Mouse (Mus musculus) granulocyte monocyte progenitor cell, adult 5-6 weeks (primary cell): ENCODE results near the gene Epp13. TPM values are rescaled to one million over a fixed set of nuclear protein-coding genes. Genes with fewer than 3 reads are reported as not detected.
"Not testable (repeated sequence)": the region's sequence is repeated elsewhere in the genome, so short reads cannot be mapped to it uniquely, and the experiment has no call there.

ENCODE experiments used
- ATAC-seq: replicated peaks from 2 replicates; pipeline ENCODE4 v1.8.0; 2016; ENCODE audit warnings: mild to moderate bottlenecking, moderate TSS enrichment, inconsistent platforms; ENCODE audit not compliant: poor library complexity, severe bottlenecking
- total RNA-seq, 2 experiments: library from RNA; stranded (forward) in 1 of 2; stranded (reverse) in 1 of 2; fragments of 200-712, 200-1000 nt in 1 of 2; fragments of >200 nt in 1 of 2; fragmentation: Nextera tagmentation in 1 of 2; gene quantifications; 2 replicates each; pipeline ENCODE4 v1.2.3; 2014 to 2017

The Epp13 gene
- total RNA-seq (2014; fragmentation: Nextera tagmentation) (not detected in 2 replicates), total RNA-seq (2017) (not detected in 2 replicates)

DNA sequence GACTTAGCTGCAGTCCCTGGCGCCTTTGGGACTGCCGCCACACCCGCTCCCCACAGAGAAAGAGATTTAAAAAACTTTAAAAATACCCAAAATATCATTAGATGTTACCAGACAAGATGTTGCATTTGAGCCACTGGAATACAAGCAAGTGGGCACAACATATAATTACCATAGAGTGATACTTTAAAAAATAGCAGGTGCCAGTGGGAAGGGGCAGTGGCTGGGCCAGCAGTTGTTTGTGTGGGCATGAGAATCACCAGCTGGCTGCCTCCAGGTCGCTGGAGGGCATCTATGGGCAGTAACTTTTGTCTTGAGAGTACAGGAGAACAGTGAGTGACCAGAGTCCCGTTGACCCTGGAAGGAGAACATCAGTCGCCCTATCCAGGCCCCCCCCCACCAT is at the start of gene Epp13:
Epp13 (plus strand) TSS at position 301 of the 400 bp plus-strand sequence.
- no peak for ATAC-seq

GRCm38 (mm10) chr7:6204200-6204599 is 48.3 kb upstream of the Epp13 start:
- ATAC-seq = no peak

DNA sequence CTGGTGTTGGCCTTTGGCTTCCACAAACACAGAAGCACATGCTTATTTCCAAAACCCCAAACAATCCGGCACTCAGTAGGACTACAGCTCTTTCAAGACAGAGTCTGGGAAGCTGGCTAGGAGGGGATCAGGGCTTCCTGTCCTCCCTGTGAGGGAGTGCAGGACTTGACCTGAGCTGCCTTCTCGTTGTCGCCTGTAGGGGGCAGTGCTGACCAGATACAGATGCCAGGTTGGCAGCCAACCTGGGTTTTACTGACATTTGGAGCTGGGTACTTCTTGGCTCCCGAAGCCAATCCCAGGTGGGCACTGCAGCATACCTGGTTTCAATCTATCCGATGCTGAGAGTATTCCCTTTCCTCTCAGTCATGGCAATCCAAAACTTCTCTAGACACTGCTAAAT is 39.4 kb upstream of the Epp13 start:
- ATAC-seq = 0 out of 2 replicates have a peak, but pooled peaks have one; percentile 33

- ATAC-seq = not testable (repeated sequence)
These were observed 37.8 kb upstream of the Epp13 start for GRCm38 (mm10) chr7:6214691-6215090.

DNA sequence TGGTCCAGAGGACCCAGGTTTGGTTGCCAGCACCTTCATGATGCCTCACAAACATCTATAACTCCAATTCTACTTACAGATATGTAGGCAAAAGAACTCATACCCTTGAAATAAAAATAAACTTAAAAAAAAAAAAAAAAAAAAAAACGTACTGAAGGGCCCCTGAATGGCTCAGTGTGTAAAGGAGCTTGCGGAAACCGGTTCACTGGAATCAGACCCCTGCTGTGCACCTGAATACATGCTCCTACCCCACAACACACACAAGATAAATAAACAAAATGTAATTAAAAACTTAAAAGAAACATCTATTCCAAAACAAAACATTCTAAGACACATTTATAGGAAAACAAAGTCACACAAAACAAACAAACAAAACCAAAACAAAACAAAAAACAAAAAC is 32.4 kb upstream of the Epp13 start:
- no peak for ATAC-seq

DNA sequence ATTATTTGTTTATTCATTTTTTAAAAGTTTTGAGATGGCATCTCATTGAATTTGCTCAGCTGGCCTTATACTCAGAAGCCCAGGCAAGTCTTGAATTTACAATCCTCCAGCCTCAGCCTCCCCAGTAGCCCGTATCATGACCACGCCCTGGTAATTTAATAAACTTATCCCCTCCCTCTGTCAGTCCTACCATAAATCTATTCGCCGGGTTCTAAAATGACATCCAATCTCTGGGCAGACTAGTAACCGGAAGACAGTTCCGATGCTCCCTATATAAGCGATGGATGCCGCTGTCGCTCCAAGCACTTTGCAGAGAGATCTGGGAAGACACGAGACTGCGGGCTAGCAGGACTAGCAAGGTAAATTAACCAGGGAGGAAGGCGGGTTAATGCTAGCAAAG is 30.5 kb upstream of the Epp13 start, which contains the start of gene Zscan5b:
Zscan5b (plus strand) TSS at position 301 of the 400 bp plus-strand sequence.
- no peak for ATAC-seq

DNA sequence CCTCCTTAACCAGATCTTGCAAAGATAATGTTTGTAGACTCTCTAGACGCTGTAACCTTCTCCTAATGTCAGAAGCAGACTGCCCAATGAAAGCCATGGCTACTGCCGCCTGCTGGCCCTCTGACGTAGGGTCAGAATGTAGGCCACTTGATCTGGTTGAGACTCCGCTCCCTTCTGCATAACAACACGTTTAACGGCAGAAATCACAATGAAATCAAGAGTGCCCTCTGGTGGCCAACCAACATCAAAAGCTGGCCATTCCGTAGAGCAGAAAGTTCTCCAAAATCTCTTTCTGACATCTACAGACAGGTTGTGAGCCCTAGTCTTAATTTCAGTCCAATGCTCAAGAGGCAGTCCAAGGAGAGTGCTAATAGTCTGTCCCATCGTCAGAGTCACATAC is 24.0 kb upstream of the Epp13 start:
- not testable (repeated sequence) for ATAC-seq

DNA sequence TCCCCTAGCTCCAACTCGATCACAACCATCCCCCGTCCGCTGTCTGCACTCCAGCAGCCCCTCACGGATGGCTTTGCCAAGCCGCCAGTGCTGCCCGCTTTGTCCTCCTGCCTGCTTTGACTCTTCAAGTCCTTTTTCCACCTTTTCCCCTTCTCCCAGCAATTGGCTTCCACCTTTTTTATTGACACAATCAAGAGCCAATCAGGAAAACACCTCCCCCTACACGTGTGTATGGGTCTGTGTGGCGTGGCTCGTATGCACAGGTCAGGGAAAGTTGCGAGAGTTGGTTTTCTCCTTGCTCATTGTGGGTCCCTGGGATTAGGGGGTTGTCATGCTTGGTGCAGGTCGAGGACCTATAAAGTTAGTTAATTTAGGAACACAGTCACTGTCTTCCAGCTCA is 12.7 kb upstream of the Epp13 start:
- no peak for ATAC-seq

GRCm38 (mm10) chr7:6240841-6241425 is 11.6 kb upstream of the Epp13 start:
- peak; percentile 67 for ATAC-seq

- ATAC-seq = no peak
These were observed 7.9 kb upstream of the Epp13 start for GRCm38 (mm10) chr7:6244361-6245292.

DNA sequence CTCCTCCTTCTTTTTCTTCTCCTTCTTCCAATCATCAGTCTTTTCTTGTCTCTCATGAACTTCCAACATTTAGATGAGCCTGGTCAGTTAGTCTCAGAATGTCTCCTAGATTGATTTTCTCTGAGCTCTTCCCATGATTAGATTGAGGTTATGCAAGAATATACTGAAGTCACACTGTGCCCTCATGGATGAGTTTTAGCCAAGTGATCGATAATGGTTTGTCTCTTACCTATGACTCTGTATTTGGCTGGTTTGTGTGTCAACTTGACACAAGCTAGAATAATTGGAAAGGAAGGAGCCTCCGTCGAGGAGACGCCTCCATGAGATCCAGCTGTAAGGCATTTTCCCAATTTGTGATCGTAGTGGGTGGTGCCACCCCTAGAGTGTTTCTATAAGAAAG is 1.9 kb downstream of the Epp13 start:
- ATAC-seq = no peak

GRCm38 (mm10) chr7:6257386-6257785 is 4.9 kb downstream of the Epp13 start:
- ATAC-seq = no peak

DNA sequence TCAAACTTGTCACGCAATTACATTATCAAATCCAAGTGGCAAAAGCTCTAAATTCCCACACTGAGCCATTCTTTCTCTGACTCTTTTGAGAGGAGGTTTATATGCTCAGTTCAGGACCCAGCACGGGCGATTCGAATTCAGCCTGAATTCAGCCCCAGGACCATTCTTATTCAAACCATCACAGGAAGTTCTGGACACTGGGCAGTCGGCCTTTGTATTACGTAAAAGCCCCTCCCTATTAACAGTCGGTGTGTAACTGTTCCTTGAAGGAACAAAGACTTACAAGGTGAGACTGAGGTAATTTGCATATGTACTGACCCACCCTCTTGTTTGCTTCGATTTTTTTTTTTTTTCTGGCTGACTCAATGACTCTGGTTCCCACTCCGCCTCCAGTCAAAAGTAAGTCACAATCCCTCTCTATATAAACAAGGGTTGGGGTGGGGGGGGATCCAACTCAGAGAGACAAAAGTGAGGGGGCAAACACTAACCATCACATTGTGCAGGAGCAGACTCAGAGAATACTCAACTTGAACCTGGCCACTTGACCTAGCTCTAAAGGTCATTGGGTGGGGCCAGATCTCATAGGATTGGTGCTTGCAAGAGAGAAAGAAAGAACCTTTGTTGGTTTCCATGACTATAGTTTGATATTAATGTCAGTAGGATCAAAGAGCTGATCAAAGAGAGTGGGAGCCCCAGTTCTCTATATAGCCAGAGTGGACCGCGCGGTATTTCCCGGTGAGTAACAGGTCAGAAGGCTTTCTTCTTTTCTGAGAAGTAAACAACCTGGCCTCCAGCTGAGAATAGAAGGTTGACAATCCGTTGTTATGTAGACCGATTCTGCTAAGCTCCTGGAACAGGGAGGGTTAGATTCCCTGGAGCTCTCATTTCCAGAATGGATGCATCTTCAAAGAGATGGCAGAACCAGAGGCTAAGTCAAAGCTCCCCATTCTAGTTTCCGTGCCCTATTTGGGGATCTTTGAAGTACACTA is 6.0 kb downstream of the Epp13 start:
- ATAC-seq = no peak

DNA sequence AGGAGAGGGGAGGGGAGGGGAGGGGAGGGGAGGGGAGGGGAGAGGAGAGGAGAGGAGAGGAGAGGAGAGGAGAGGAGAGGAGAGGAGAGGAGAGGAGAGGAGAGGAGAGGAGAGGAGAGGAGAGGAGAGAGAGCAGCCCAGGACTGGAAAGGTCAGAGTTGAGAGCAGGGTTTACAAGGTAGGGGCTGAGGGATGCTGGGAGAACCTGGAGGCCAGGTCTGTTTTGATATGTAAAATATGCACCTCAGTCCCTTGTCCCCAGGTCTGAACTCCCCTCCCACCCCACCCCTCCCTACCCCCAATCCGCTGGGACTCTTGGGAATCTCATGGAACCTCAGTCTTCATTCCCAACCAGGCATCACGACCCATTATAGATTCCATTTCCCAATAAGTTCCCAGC is 7.5 kb downstream of the Epp13 start:
- ATAC-seq = not testable (repeated sequence)

GRCm38 (mm10) chr7:6262120-6262519 is 9.6 kb downstream of the Epp13 start:
- no peak for ATAC-seq

GRCm38 (mm10) chr7:6262984-6263383 is 10.5 kb downstream of the Epp13 start:
- ATAC-seq = no peak

- ATAC-seq = peak; percentile 87
These were observed 13.2 kb downstream of the Epp13 start for GRCm38 (mm10) chr7:6265695-6266094.

DNA sequence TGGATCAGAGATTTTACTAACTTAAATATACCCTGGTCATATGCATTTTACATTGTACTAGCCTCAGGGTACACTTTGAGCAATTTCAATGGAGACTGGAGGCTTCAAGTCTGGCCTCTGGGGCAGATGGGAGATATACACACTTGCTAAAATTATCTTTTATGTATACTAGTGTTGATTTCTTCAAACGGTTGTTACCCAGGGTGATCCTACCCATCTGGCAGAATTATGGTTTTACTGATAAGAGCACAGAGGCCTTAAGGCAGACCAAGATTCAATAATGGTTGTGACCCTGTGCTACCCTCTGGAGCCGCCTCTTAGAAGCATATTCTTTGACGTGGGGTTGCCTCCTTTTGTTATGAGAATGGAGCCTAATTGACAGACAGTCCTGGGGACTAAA is 25.4 kb downstream of the Epp13 start:
- ATAC-seq = no peak

DNA sequence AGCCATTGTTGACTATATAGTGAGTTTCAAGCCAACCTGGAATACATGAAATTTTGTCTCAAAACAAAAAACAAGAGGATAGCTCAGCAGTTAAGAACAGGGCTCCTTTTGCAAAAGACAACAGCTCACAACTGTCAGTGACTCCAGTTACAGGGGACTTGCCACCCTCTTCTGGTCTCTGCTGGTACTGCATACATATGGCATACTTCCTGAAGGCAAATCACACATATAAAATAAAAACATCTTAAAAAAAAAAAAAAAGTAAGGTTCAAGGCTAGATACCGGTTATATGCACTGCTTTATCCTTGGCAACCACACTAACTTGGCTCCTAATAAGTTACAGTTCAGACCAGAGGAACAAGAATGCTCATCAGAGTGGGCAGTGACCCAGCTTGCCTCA is 30.2 kb downstream of the Epp13 start:
- peak; percentile 26 for ATAC-seq

GRCm38 (mm10) chr7:6283451-6284075 is 31.1 kb downstream of the Epp13 start:
- ATAC-seq = peak; percentile 56
